Mouse (Mus musculus): ENCODE data around the gene Tmem50a. TPM values are rescaled to one million over a fixed set of nuclear protein-coding genes. Genes with fewer than 3 reads are reported as not detected.

The Tmem50a gene
- 100 to 1,000 TPM; 214 to 225 TPM for total RNA-seq (2021)
- long read RNA-seq, experiment 1, transcript Tmem50a-201 (7 exons, 1,204 nt) = major isoform, 199 of 240 reads
- long read RNA-seq, experiment 1, transcript Tmem50a-202 (7 exons, 719 nt) = minor isoform, 15 of 240 reads
- long read RNA-seq, experiment 1, partial matches to known transcripts = 5 of 240 reads
- long read RNA-seq, experiment 1, other reads (novel, unspliced or antisense) = 21 of 240 reads
- long read RNA-seq, experiment 2, transcript Tmem50a-202 (7 exons, 719 nt) = minor isoform, 19 of 316 reads
- long read RNA-seq, experiment 2, transcript Tmem50a-201 (7 exons, 1,204 nt) = major isoform, 249 of 316 reads
- long read RNA-seq, experiment 2, partial matches to known transcripts = 5 of 316 reads
- long read RNA-seq, experiment 2, other reads (novel, unspliced or antisense) = 43 of 316 reads

DNA sequence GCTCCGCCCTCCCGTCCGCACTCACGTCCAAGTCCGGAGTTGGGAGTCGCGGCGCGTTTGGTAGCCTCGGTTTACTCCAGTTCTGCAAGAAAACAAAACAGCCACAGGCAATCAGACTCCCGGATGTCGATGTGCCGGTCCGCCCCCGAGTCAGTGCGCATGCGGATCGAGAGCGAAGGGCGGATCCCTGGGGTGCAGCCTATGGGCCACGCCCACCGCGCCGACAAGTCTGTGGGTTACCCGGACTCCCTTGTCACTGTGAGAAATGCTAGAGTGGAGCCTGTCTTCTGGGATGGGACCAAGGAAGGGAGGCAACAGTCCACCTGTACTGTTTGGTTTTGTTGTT, at the start of gene Tmem50a:
Gene Tmem50a, minus strand, starts transcription at position 161 of the 346 bp plus-strand sequence.
- peak; percentile 77 to 95 for DNase-seq (ENCODE audit: low spot score in 2 of 2)

- no peak for DNase-seq (ENCODE audit: low spot score in 2 of 2)
These were observed 48.4 kb upstream of the Tmem50a start for GRCm38 (mm10) chr4:134963021-134963776.

GRCm38 (mm10) chr4:134956328-134956727, 41.5 kb upstream of the Tmem50a start:
- peak in 1 of 2 experiments; percentile 62 for DNase-seq (ENCODE audit: low spot score in 2 of 2)

DNA sequence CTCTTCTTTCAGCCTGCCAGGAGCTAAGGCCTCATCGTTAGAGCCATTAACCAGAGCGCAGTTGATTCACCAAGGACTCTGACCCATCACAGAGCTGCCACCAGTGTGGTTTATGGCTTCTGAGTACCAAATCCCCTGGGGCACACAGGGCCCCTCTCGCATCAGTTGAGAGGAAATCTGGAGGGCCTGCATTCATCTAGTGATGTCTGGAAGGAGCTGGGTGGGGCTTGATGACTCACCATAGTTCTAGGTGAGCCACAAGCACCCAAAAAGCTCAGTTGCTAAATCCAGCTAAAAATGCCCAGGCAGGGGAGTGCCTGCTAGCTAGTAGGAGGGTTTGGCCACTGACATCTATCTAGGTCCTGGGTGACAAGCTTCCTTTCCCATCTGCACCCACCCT, 41.0 kb upstream of the Tmem50a start:
- DNase-seq (ENCODE audit: low spot score in 2 of 2) = no peak

GRCm38 (mm10) chr4:134955196-134955595, 40.4 kb upstream of the Tmem50a start:
- no peak for DNase-seq (ENCODE audit: low spot score in 2 of 2)

DNA sequence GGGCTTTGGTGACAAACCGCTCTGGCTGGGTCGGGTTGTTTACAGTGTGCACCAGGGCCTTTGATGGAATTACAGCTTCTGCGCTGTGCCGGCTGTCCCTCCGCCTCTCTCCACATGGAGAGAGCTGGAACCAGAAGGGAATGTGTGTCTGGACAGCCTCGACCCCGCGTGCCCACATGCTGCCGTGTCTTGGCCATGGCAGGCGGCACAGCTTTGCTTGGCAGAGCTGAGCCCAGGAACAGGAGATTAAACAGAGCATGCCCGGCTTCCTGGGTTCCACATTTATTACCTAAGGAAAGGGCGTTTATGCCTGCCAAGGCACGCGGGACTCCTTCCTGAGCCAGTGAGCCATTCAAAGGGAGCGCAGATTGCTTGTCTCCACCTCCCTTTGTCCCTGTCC, 39.6 kb upstream of the Tmem50a start:
- DNase-seq (ENCODE audit: low spot score in 2 of 2) = no peak

GRCm38 (mm10) chr4:134950518-134951091, 35.8 kb upstream of the Tmem50a start:
- DNase-seq (ENCODE audit: low spot score in 2 of 2) = no peak

DNA sequence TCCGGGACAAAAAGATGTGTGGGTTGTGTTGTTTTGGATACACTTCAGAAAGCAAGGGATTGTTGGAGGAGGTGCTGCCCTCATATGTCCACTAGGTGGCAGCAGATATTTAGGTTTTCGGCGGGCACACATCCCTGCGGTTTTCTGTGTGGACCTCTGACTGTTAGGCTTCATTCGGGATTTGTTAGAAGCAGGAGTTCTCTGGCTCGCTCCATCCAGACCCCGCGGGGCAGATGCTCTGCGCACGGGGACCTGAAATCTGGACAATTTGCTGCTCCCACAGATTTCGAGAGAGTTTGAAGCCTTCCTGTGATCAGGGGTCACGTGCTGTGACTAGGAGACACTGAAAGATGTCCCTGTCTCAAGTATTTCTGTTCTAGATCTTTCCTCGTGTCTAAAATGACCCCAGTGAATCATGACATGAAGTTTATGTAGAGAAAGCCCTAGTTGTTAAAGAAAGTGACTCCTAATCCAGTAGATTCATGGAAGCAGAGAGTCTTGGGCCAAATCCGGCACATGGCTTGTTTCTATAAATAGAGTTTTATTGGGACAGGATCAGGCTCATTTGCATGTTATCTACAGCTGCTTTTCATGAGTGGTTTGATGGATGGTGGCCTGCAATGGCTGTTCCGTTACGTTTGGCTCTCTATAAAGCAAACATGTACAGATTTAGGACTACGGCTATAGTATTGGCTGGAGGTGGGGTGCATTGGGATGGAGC, 31.4 kb upstream of the Tmem50a start:
- peak in 1 of 2 experiments; percentile 46 for DNase-seq (ENCODE audit: low spot score in 2 of 2)

GRCm38 (mm10) chr4:134943758-134944538, 29.1 kb upstream of the Tmem50a start:
- DNase-seq (ENCODE audit: low spot score in 2 of 2) = no peak

DNA sequence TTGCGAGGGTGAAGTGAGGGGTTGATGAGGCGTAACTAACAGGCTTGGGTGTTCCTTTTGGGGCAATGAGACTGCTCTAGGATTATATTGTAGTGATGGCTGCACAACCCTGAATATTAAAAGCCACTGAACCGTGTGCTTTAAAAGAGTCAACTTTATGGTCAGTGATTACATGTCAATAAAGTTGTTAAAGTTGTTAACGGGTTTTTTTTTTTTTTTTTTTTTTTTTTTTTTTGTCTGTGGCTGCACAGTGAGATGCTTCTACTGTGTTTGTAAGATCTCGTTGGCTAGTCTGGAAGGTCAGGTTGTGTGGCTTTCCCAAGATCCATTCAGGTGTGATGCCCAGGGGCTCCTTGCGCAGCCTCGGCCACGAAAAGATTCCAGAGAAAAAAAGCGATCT, 25.1 kb upstream of the Tmem50a start:
- DNase-seq (ENCODE audit: low spot score in 2 of 2) = no peak

- no peak for DNase-seq (ENCODE audit: low spot score in 2 of 2)
These were observed 22.7 kb upstream of the Tmem50a start for GRCm38 (mm10) chr4:134937240-134938176.

- peak; percentile 77 to 87 for DNase-seq (ENCODE audit: low spot score in 2 of 2)
These were observed 16.1 kb upstream of the Tmem50a start, which contains the start of gene Syf2 for GRCm38 (mm10) chr4:134930684-134931481. Syf2 (plus strand) TSS chr4:134930898.

GRCm38 (mm10) chr4:134930190-134930589, 15.4 kb upstream of the Tmem50a start:
- no peak for DNase-seq (ENCODE audit: low spot score in 2 of 2)

GRCm38 (mm10) chr4:134929536-134929935, 14.7 kb upstream of the Tmem50a start:
- no peak for DNase-seq (ENCODE audit: low spot score in 2 of 2)

DNA sequence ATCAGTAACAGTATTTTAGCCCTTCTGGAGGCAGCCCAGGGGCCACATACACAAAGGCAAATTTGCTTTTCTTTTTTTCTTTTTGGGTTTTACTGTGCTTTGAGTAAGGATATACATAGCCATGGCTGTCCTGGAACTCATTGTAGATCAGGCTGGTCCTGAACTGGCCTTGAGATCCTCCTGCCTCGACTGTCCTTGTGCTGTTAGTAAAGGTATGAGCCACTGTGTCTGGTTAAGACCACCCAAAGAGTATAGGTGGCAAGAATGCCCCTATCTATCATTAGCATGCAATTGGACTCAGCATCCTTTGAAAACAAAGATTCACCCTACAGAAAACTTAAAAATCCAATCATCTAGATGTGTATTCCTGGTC, 13.6 kb upstream of the Tmem50a start:
- no peak for DNase-seq (ENCODE audit: low spot score in 2 of 2)

- DNase-seq (ENCODE audit: low spot score in 2 of 2) = no peak
These were observed 13.1 kb upstream of the Tmem50a start for GRCm38 (mm10) chr4:134927815-134928463.

DNA sequence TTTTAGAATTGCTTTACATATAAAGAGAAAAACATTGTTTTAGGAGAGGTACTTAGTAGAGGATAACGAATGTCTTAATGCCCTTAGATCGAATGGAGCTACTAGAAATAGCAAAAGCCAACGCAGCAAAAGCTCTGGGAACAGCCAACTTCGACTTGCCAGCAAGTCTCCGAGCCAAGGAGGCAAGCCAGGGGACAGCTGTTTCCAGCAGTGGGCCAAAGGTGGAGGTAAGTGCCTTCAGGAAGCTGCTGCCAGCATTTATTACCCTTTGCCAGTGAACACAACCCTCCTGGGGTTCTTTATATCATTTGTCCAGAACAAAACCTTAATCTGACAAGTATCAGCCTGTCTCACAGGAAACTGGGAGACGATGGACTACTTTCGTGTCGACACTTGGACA, 10.4 kb upstream of the Tmem50a start:
- no peak for DNase-seq (ENCODE audit: low spot score in 2 of 2)

All from adrenal gland, postnatal 4 days (tissue).